Mouse (Mus musculus): ENCODE results near the gene Dido1. TPM values are rescaled to one million over a fixed set of nuclear protein-coding genes. Genes with fewer than 3 reads are reported as not detected.

Gene Dido1
- polyA plus RNA-seq, 1 experiment = 26.6 TPM

DNA sequence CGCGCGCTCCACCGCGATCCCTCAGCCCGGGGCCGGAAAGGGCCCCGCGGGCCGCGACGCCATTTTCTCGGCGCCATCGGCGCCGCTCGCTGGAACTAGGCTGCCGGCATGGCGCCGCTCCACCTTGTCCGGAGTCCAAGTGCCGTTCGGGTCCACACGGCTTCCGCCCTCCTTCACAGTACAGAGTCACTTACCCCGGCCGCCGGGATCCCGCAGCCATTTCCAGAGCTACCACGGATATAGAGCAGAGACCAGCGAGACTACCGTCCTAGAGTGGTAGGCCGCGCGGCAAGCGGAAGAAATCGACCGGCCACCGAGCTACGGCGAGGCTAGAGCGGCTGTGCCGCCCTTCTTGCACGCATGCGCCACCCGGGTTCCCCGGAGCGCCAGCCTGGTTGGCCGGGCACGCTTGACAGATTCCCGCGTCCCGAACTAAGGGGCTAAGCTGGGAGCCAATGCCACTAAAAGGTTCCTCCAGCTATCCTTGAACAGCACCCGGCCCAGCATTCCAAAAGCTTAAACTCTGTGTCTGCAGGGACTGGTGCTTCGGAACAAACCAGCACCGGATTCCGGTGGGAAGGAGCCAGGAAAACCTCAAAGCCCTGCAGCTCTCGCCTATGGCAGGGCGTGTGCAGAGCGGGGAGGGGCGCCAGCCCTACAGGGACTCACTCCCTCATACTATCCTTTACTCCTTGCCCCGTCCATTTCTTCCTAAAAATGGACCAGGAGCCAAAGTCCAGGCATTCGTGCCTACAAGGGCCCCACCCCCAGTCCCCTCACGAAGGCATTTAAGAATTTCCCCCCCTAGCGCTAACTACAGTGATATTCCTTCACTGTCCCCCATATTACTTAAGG lies 7.8 kb downstream of the Dido1 start:
- Histone ChIP-seq H3K4me1 (ENCODE audit: control insufficient read depth, insufficient read depth, low read length) (peaks cover 5% of the 10 kb centered on the region), H3K36me3 (ENCODE audit: control insufficient read depth, insufficient read depth, low read length) (no peaks in the 10 kb centered on the region), H3K27me3 (ENCODE audit: control insufficient read depth, insufficient read depth, low read length) (no peaks in the 10 kb centered on the region), H3K4me3 (ENCODE audit: control insufficient read depth, low read depth, low read length) (peak overlapping the region; percentile 97), H3K27ac (ENCODE audit: control insufficient read depth, insufficient read depth, low read depth, low read length) (peak overlapping the region; percentile 97)
- TF ChIP-seq CTCF (IDR thresholded peaks at IDR 0.05; ENCODE audit: control insufficient read depth, insufficient read depth, insufficient replicate concordance, low read depth, low read length) (no peak), POLR2A (IDR thresholded peaks at IDR 0.05; ENCODE audit: control insufficient read depth, low read depth, low read length) (peak; percentile 67)

DNA sequence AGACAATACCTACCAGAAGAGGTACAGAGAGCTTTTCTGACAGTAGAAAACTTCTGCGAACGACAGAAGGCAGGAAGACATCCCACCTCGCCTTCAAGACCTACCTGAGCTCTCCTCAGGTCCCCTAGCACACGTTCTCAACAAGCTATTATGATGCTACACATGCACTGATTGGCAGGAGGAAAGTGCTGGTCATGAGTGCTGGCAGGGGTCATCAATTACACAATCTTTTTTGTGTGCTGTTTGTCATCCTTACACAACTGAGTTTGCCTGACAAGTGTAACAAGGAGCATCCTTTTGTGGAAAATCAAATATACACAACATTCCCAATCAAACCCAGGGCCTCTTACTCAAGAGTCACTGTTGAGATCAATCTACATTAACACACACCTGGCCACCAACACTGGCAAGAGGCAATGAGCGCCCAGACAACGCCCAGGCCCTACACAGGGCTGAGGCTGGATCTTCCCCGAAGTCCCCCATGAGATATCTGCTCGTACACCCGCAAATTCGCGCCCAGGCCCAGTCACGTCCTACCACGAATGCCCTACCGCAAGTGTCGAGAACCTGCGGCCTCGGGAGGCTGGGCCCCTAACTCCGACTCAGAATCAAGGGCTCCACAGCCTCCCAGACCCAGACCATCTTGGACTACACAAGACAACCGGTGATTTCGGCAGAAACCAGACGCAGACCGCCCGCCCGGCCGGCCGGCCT lies 8.6 kb downstream of the Dido1 start:
- Histone ChIP-seq H3K4me1 (ENCODE audit: control insufficient read depth, insufficient read depth, low read length) (peaks cover 5% of the 10 kb centered on the region), H3K27me3 (ENCODE audit: control insufficient read depth, insufficient read depth, low read length) (no peaks in the 10 kb centered on the region), H3K27ac (ENCODE audit: control insufficient read depth, insufficient read depth, low read depth, low read length) (peak overlapping the region; percentile 97), H3K4me3 (ENCODE audit: control insufficient read depth, low read depth, low read length) (peak overlapping the region; percentile 97), H3K36me3 (ENCODE audit: control insufficient read depth, insufficient read depth, low read length) (no peaks in the 10 kb centered on the region)
- peak; percentile 56; the same call in 1 of the 2 replicates for TF ChIP-seq POLR2A (IDR thresholded peaks at IDR 0.05; ENCODE audit: control insufficient read depth, low read depth, low read length)
- no peak for TF ChIP-seq CTCF (IDR thresholded peaks at IDR 0.05; ENCODE audit: control insufficient read depth, insufficient read depth, insufficient replicate concordance, low read depth, low read length)

DNA sequence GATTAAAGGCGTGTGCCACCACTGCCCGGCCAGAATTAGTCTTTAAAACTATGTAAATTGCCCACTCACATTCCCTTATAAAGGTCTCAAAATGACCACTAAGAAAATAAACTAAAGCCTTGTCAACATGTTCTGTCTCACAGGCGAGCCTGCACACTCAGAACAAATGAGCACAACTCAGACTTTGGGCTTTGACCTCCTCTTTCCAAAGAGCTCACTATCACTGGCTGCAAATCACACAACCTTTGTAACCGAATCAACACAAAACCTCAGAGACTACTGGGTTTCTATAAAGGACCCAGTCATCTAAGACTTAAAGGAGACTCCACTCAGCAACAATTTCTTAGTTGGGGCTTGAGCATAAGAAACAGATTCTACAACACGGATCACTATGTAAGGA lies 9.3 kb downstream of the Dido1 start:
- Histone ChIP-seq H3K36me3 (ENCODE audit: control insufficient read depth, insufficient read depth, low read length) (no peaks in the 10 kb centered on the region), H3K27ac (ENCODE audit: control insufficient read depth, insufficient read depth, low read depth, low read length) (peak overlapping the region; percentile 97), H3K4me1 (ENCODE audit: control insufficient read depth, insufficient read depth, low read length) (peaks cover 5% of the 10 kb centered on the region), H3K27me3 (ENCODE audit: control insufficient read depth, insufficient read depth, low read length) (no peaks in the 10 kb centered on the region), H3K4me3 (ENCODE audit: control insufficient read depth, low read depth, low read length) (peak overlapping the region; percentile 97)
- no peak for TF ChIP-seq POLR2A (IDR thresholded peaks at IDR 0.05; ENCODE audit: control insufficient read depth, low read depth, low read length)
- TF ChIP-seq CTCF (IDR thresholded peaks at IDR 0.05; ENCODE audit: control insufficient read depth, insufficient read depth, insufficient replicate concordance, low read depth, low read length) = no peak

DNA sequence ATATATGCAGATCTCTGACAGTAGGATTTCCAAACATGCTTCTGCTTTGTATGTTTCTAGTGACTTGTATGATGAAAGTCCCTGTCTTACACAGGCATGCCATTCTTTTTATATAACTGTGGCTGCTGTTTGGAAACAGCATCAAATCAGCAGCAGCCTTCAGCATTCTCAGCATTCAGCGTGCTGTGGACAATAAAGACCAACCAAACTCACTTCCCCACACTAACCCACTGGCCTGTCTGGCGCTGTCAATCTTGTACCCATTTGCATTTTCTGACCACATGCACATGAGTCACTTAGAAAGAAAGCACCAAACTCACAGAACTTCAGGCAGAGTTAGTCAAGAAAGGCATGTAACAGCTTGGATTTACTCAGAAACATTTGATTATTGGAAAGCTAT lies 14.6 kb downstream of the Dido1 start:
- no peak overlapping the region for H3K4me3 ChIP-seq (ENCODE audit: control insufficient read depth, low read depth, low read length)
- TF ChIP-seq CTCF (IDR thresholded peaks at IDR 0.05; ENCODE audit: control insufficient read depth, insufficient read depth, insufficient replicate concordance, low read depth, low read length) = no peak
- no peak for TF ChIP-seq POLR2A (IDR thresholded peaks at IDR 0.05; ENCODE audit: control insufficient read depth, low read depth, low read length)
- no peak overlapping the region for H3K27ac ChIP-seq (ENCODE audit: control insufficient read depth, insufficient read depth, low read depth, low read length)
- peaks cover 7% of the 10 kb centered on the region for H3K4me1 ChIP-seq (ENCODE audit: control insufficient read depth, insufficient read depth, low read length)
- H3K27me3 ChIP-seq (ENCODE audit: control insufficient read depth, insufficient read depth, low read length) = no peaks in the 10 kb centered on the region
- peaks cover 2% of the 10 kb centered on the region for H3K36me3 ChIP-seq (ENCODE audit: control insufficient read depth, insufficient read depth, low read length)

DNA sequence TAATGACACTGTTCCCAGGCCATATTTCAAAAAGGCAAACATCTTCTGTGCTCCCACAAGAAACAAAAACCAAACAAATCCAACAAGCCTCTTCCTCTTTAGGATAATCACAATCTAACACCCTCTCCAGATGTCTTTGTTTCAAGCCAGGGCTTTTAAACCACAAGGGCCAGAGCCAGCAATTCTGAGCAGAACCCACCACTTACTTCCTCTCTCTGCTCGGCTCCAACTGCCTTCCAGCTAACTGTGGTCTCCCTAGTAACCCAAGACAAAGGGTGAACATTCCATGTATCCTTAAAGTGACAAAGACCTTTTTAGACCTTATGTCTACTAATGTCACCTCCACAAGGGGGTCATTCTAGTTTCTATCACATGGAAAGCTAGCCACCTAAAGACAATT lies 17.2 kb downstream of the Dido1 start:
- Histone ChIP-seq H3K36me3 (ENCODE audit: control insufficient read depth, insufficient read depth, low read length) (peaks cover 10% of the 10 kb centered on the region), H3K27ac (ENCODE audit: control insufficient read depth, insufficient read depth, low read depth, low read length) (peak overlapping the region; percentile 89), H3K4me3 (ENCODE audit: control insufficient read depth, low read depth, low read length) (peak overlapping the region; percentile 80)

DNA sequence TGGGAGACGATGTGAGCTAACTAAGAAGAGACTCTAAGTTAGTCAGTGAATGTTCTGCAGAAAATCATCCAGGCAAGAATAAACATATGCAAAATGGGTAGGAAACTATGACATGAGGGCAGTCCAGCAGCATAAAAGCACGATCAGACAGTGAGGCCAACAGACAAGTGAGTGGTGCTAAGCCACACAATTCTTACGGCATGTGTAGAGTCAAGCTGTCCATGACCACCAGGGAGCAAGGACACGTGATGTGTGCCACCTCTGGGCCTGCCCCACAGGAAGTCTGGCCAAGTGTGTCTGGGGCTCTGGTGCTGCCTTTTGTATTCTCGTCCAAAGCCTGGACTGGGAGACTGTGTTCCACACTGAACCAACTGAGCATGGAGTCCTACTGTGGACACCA lies 20.0 kb downstream of the Dido1 start:
- no peak for TF ChIP-seq CTCF (IDR thresholded peaks at IDR 0.05; ENCODE audit: control insufficient read depth, insufficient read depth, insufficient replicate concordance, low read depth, low read length)
- TF ChIP-seq POLR2A (IDR thresholded peaks at IDR 0.05; ENCODE audit: control insufficient read depth, low read depth, low read length) = no peak
- H3K4me3 ChIP-seq (ENCODE audit: control insufficient read depth, low read depth, low read length) = peak overlapping the region; percentile 59
- no peak overlapping the region for H3K27ac ChIP-seq (ENCODE audit: control insufficient read depth, insufficient read depth, low read depth, low read length)
- no peaks in the 10 kb centered on the region for H3K27me3 ChIP-seq (ENCODE audit: control insufficient read depth, insufficient read depth, low read length)
- H3K4me1 ChIP-seq (ENCODE audit: control insufficient read depth, insufficient read depth, low read length) = peaks cover 11% of the 10 kb centered on the region
- H3K36me3 ChIP-seq (ENCODE audit: control insufficient read depth, insufficient read depth, low read length) = peaks cover 10% of the 10 kb centered on the region

More for the DNA sequence above, 17.2 kb downstream of the Dido1 start:
- peaks cover 11% of the 10 kb centered on the region for H3K4me1 ChIP-seq (ENCODE audit: control insufficient read depth, insufficient read depth, low read length)
- no peaks in the 10 kb centered on the region for H3K27me3 ChIP-seq (ENCODE audit: control insufficient read depth, insufficient read depth, low read length)
- TF ChIP-seq CTCF (IDR thresholded peaks at IDR 0.05; ENCODE audit: control insufficient read depth, insufficient read depth, insufficient replicate concordance, low read depth, low read length) (no peak), POLR2A (IDR thresholded peaks at IDR 0.05; ENCODE audit: control insufficient read depth, low read depth, low read length) (peak; percentile 61; the same call in 1 of the 2 replicates)

DNA sequence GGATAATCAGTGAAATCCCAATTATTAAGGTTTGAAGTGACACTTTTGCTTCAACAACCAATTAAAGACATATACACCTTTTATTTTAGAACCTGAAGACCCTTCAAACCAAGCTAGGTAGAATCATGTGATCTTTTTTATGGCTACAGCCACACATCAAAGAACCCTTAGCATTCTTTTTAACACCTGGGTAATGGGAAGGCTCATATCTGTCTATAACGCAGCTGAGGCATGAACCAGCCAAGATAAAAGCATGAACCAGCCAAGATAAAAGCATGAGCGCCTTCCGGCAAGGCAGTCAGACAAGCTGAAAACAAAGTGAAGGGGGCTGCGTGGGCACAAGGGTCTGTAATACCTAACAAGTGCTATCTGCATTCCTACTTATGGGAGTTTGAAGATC lies 25.8 kb downstream of the Dido1 start:
- H3K36me3 ChIP-seq (ENCODE audit: control insufficient read depth, insufficient read depth, low read length) = peaks cover 4% of the 10 kb centered on the region
- H3K27me3 ChIP-seq (ENCODE audit: control insufficient read depth, insufficient read depth, low read length) = no peaks in the 10 kb centered on the region
- 0 out of 2 replicates have a peak, but pooled peaks cover 2% of the 10 kb centered on the region for H3K4me1 ChIP-seq (ENCODE audit: control insufficient read depth, insufficient read depth, low read length)
- TF ChIP-seq CTCF (IDR thresholded peaks at IDR 0.05; ENCODE audit: control insufficient read depth, insufficient read depth, insufficient replicate concordance, low read depth, low read length) = no peak
- TF ChIP-seq POLR2A (IDR thresholded peaks at IDR 0.05; ENCODE audit: control insufficient read depth, low read depth, low read length) = no peak
- H3K27ac ChIP-seq (ENCODE audit: control insufficient read depth, insufficient read depth, low read depth, low read length) = no peak overlapping the region
- H3K4me3 ChIP-seq (ENCODE audit: control insufficient read depth, low read depth, low read length) = no peak overlapping the region
